Mouse (Mus musculus) MEL (cell line): ENCODE measurements at regions not wholly inside any gene's neighbourhood (a gene's known extent, or its start where the extent isn't known, plus 50 kb on each side); places are given as distances from the start of the nearest gene placed in this dataset.

Source experiments
- DNase-seq: peaks from one replicate; pipeline ENCODE4 v3.0.0; 2011; ENCODE audit warnings: low read depth, low spot score
- H3K27ac ChIP-seq: 2 replicates; pipeline ENCODE4 v1.5.1; 2012; ENCODE audit warnings: low read depth, mild to moderate bottlenecking, control low read depth, low read length, moderate library complexity; ENCODE audit not compliant: control insufficient read depth
- H3K27me3 ChIP-seq, 2 experiments: fragments of 150-350 bp in 1 of 2; sonication (generic) in 1 of 2; 2 replicates each; pipeline ENCODE4 v1.6.1; 2012; ENCODE audit warnings: low read length in 2 of 2, mild to moderate bottlenecking in 2 of 2, improper control_type of control experiment in 1 of 2, moderate library complexity in 1 of 2; ENCODE audit not compliant: insufficient read depth in 2 of 2, control insufficient read depth in 1 of 2
- H3K36me3 ChIP-seq, 2 experiments: 2 replicates each; pipeline ENCODE4 v1.6.1; 2012 to 2014; ENCODE audit warnings: low read length in 2 of 2, improper control_type of control experiment in 1 of 2, inconsistent platforms in 1 of 2, mild to moderate bottlenecking in 1 of 2; ENCODE audit not compliant: insufficient read depth in 2 of 2, control insufficient read depth in 1 of 2
- H3K4me1 ChIP-seq, 2 experiments: fragments of 150-350 bp in 1 of 2; sonication (generic) in 1 of 2; 2 replicates each; pipeline ENCODE4 v1.6.1; 2012; ENCODE audit warnings: low read length in 2 of 2, improper control_type of control experiment in 1 of 2, mild to moderate bottlenecking in 1 of 2; ENCODE audit not compliant: insufficient read depth in 2 of 2, control insufficient read depth in 1 of 2
- H3K4me3 ChIP-seq, 2 experiments: fragments of 150-350 bp in 1 of 2; sonication (generic) in 1 of 2; 2 replicates each; pipeline ENCODE4 v1.5.1; 2012; ENCODE audit warnings: low read depth in 2 of 2, low read length in 2 of 2, mild to moderate bottlenecking in 2 of 2, moderate library complexity in 2 of 2, control low read depth in 1 of 2, improper control_type of control experiment in 1 of 2; ENCODE audit not compliant: control insufficient read depth in 1 of 2, insufficient read depth in 1 of 2
- H3K79me2 ChIP-seq: 2 replicates; pipeline ENCODE4 v1.6.1; 2012; ENCODE audit warnings: mild to moderate bottlenecking, low read length, moderate library complexity; ENCODE audit not compliant: control insufficient read depth, poor library complexity, insufficient read depth
- H3K9ac ChIP-seq: 2 replicates; pipeline ENCODE4 v1.6.1; 2012; ENCODE audit warnings: low read depth, mild to moderate bottlenecking, control low read depth, low read length, moderate library complexity; ENCODE audit not compliant: control insufficient read depth, poor library complexity, severe bottlenecking
- H3K9me3 ChIP-seq: fragments of 150-350 bp; sonication (generic); replicated peaks from 2 replicates; pipeline ENCODE4 v1.6.1; 2012; ENCODE audit warnings: mild to moderate bottlenecking, low read length, improper control_type of control experiment, moderate library complexity; ENCODE audit not compliant: insufficient read depth
- CHD1 ChIP-seq: IDR thresholded peaks from 2 replicates; pipeline ENCODE4 v1.6.1; 2012; ENCODE audit warnings: low read depth, mild to moderate bottlenecking, inconsistent platforms, low read length, improper control_type of control experiment
- CHD2 ChIP-seq: IDR thresholded peaks from 2 replicates; pipeline ENCODE4 v1.6.1; 2011; ENCODE audit warnings: low read length, improper control_type of control experiment
- CTCF ChIP-seq, 3 experiments: IDR thresholded peaks in 2 of 3; conservative IDR thresholded peaks in 1 of 3; 2 replicates each; pipeline ENCODE4 v1.5.1; 2011 to 2012; ENCODE audit warnings: low read length in 3 of 3, low read depth in 2 of 3, mild to moderate bottlenecking in 2 of 3, improper control_type of control experiment in 1 of 3, inconsistent platforms in 1 of 3, mixed read lengths in 1 of 3, moderate library complexity in 1 of 3; ENCODE audit not compliant: control insufficient read depth in 1 of 3, insufficient read depth in 1 of 3, poor library complexity in 1 of 3, severe bottlenecking in 1 of 3
- ELF1 ChIP-seq: IDR thresholded peaks from 2 replicates; pipeline ENCODE4 v1.6.1; 2014; ENCODE audit warnings: low read depth, mild to moderate bottlenecking, inconsistent platforms, low read length, improper control_type of control experiment, moderate library complexity
- ETS1 ChIP-seq: IDR thresholded peaks from 2 replicates; pipeline ENCODE4 v1.6.1; 2012; ENCODE audit warnings: low read depth, mild to moderate bottlenecking, inconsistent platforms, low read length, improper control_type of control experiment, moderate library complexity
- HCFC1 ChIP-seq: IDR thresholded peaks from 2 replicates; pipeline ENCODE4 v1.6.1; 2012; ENCODE audit warnings: low read depth, mild to moderate bottlenecking, inconsistent platforms, low read length, improper control_type of control experiment, moderate library complexity
- KAT2A ChIP-seq: conservative IDR thresholded peaks from 2 replicates; pipeline ENCODE4 v1.6.1; 2012; ENCODE audit warnings: low read depth, low read length, improper control_type of control experiment, inconsistent platforms
- MAFK ChIP-seq: IDR thresholded peaks from 2 replicates; pipeline ENCODE4 v1.6.1; 2011; ENCODE audit warnings: low read depth, mild to moderate bottlenecking, low read length, improper control_type of control experiment, borderline replicate concordance
- MAX ChIP-seq: IDR thresholded peaks from 2 replicates; pipeline ENCODE4 v1.6.1; 2011; ENCODE audit warnings: low read length, improper control_type of control experiment
- MEF2A ChIP-seq: IDR thresholded peaks from 2 replicates; pipeline ENCODE4 v1.6.1; 2014; ENCODE audit warnings: low read depth, mild to moderate bottlenecking, inconsistent platforms, low read length, improper control_type of control experiment; ENCODE audit not compliant: poor library complexity, insufficient replicate concordance, severe bottlenecking; ENCODE audit errors: extremely low read depth
- MYC ChIP-seq: IDR thresholded peaks from 2 replicates; pipeline ENCODE4 v1.6.1; 2011; ENCODE audit warnings: low read depth, mild to moderate bottlenecking, low read length, improper control_type of control experiment, moderate library complexity
- POLR2A ChIP-seq, 2 experiments: IDR thresholded peaks; 2 replicates each; pipeline ENCODE4 v1.6.1; 2011 to 2012; ENCODE audit warnings: low read length in 2 of 2, mild to moderate bottlenecking in 2 of 2, control low read depth in 1 of 2, improper control_type of control experiment in 1 of 2, low read depth in 1 of 2, moderate library complexity in 1 of 2; ENCODE audit not compliant: control insufficient read depth in 1 of 2, insufficient read depth in 1 of 2, poor library complexity in 1 of 2
- POLR2AphosphoS2 ChIP-seq: IDR thresholded peaks from 2 replicates; pipeline ENCODE4 v1.6.1; 2011; ENCODE audit warnings: low read length, improper control_type of control experiment
- SMC3 ChIP-seq: IDR thresholded peaks from 2 replicates; pipeline ENCODE4 v1.6.1; 2011; ENCODE audit warnings: low read depth, low read length, improper control_type of control experiment
- TBP ChIP-seq: IDR thresholded peaks from 2 replicates; pipeline ENCODE4 v1.8.0; 2011; ENCODE audit warnings: low read depth, low read length, improper control_type of control experiment
- UBTF ChIP-seq: IDR thresholded peaks from 2 replicates; pipeline ENCODE4 v1.6.1; 2012; ENCODE audit warnings: low read depth, mild to moderate bottlenecking, inconsistent platforms, low read length, improper control_type of control experiment, moderate library complexity, borderline replicate concordance; ENCODE audit not compliant: insufficient read depth
- USF2 ChIP-seq, 2 experiments: IDR thresholded peaks; 2 replicates each; pipeline ENCODE4 v1.6.1; 2011 to 2012; ENCODE audit warnings: improper control_type of control experiment in 2 of 2, low read length in 2 of 2, borderline replicate concordance in 1 of 2, inconsistent platforms in 1 of 2, low read depth in 1 of 2, mild to moderate bottlenecking in 1 of 2; ENCODE audit not compliant: insufficient read depth in 1 of 2
- ZC3H11A ChIP-seq: IDR thresholded peaks from 2 replicates; pipeline ENCODE4 v1.6.1; 2012; ENCODE audit warnings: low read depth, mild to moderate bottlenecking, inconsistent platforms, low read length, improper control_type of control experiment
- ZKSCAN1 ChIP-seq: IDR thresholded peaks from 2 replicates; pipeline ENCODE4 v1.6.1; 2012; ENCODE audit warnings: low read depth, mild to moderate bottlenecking, inconsistent platforms, low read length, improper control_type of control experiment, moderate library complexity
- ZNF384 ChIP-seq: IDR thresholded peaks from 2 replicates; pipeline ENCODE4 v1.6.1; 2012; ENCODE audit warnings: low read depth, mild to moderate bottlenecking, inconsistent platforms, low read length, improper control_type of control experiment

- no peak for TF ChIP-seq ZNF384
- H3K27ac ChIP-seq: no peak overlapping the region
- H3K27me3 ChIP-seq: no peaks in the 10 kb centered on the region
- no peaks in the 10 kb centered on the region for H3K4me1 ChIP-seq
- H3K79me2 ChIP-seq: no peaks in the 10 kb centered on the region
- no peak overlapping the region for H3K4me3 ChIP-seq
- no peaks in the 10 kb centered on the region for H3K9me3 ChIP-seq
- H3K36me3 ChIP-seq: no peaks in the 10 kb centered on the region
- DNase-seq: no peak
- H3K9ac ChIP-seq: no peak overlapping the region
Measured at GRCm38 (mm10) chr7:113623296-113623695, 109.7 kb downstream of the Far1 start.

GRCm38 (mm10) chr7:113623962-113624361, 110.3 kb downstream of the Far1 start:
- no peak overlapping the region for H3K9ac ChIP-seq
- no peak overlapping the region for H3K4me3 ChIP-seq
- no peaks in the 10 kb centered on the region for H3K79me2 ChIP-seq
- DNase-seq: no peak
- no peaks in the 10 kb centered on the region for H3K36me3 ChIP-seq
- H3K27ac ChIP-seq: no peak overlapping the region
- no peaks in the 10 kb centered on the region for H3K27me3 ChIP-seq
- H3K9me3 ChIP-seq: no peaks in the 10 kb centered on the region
- H3K4me1 ChIP-seq: no peaks in the 10 kb centered on the region
- no peak for TF ChIP-seq POLR2AphosphoS2
- TF ChIP-seq USF2 (IDR thresholded peaks at IDR 0.05; ENCODE audit: borderline replicate concordance in 1 of 2, insufficient read depth in 1 of 2, low read depth in 1 of 2, low read length in 2 of 2): no peak
- no peak for TF ChIP-seq UBTF
- TF ChIP-seq MAFK: no peak
- TF ChIP-seq HCFC1: no peak
- TF ChIP-seq ELF1: no peak
- no peak for TF ChIP-seq ZKSCAN1
- TF ChIP-seq CTCF (IDR thresholded peaks at IDR 0.05 in 2 of 3, conservative IDR thresholded peaks at IDR 0.05 in 1 of 3; ENCODE audit: control insufficient read depth in 1 of 3, insufficient read depth in 1 of 3, low read depth in 2 of 3, low read length in 3 of 3, poor library complexity in 1 of 3, severe bottlenecking in 1 of 3): no peak
- no peak for TF ChIP-seq ETS1
- TF ChIP-seq CHD1: no peak
- TF ChIP-seq MAX: no peak
- no peak for TF ChIP-seq KAT2A
- no peak for TF ChIP-seq MYC
- TF ChIP-seq CHD2: no peak
- TF ChIP-seq ZC3H11A: no peak
- no peak for TF ChIP-seq MEF2A
- TF ChIP-seq TBP: no peak
- no peak for TF ChIP-seq POLR2A (IDR thresholded peaks at IDR 0.05; ENCODE audit: control insufficient read depth in 1 of 2, insufficient read depth in 1 of 2, low read depth in 1 of 2, low read length in 2 of 2, poor library complexity in 1 of 2)
- TF ChIP-seq SMC3: no peak
